Mouse (Mus musculus) left cerebral cortex, adult 2 months (tissue): Measurements from ENCODE around the gene Gtf3c2. TPM values are rescaled to one million over a fixed set of nuclear protein-coding genes. Genes with fewer than 3 reads are reported as not detected.

Experiments used
- DNase-seq, 2 experiments: peaks; one replicate each; pipeline ENCODE4 v3.0.0; 2021 to 2022; ENCODE audit warnings: low spot score in 2 of 2, mixed read lengths in 1 of 2; ENCODE audit errors: extremely low spot score in 1 of 2
- H3K27ac ChIP-seq: fragments of 200-600 bp; 2 replicates; pipeline ENCODE4 v1.8.1; 2022
- H3K4me3 ChIP-seq: fragments of 200-600 bp; 2 replicates; pipeline ENCODE4 v1.8.1; 2022
- CTCF ChIP-seq: fragments of 200-600 bp; IDR thresholded peaks from 2 replicates; pipeline ENCODE4 v1.8.1; 2022; ENCODE audit warnings: antibody characterized with exemption, mild to moderate bottlenecking, moderate library complexity
- intact Hi-C: fragments of 180-260 bp; cut with DNase I; formaldehyde crosslinking; loops from one replicate; pipeline ENCODE4 v1.15.1; 2025
- total RNA-seq, 2 experiments: library from RNA; stranded (reverse); gene quantifications; 2 replicates each; pipeline ENCODE4 v1.2.3; 2021

The Gtf3c2 gene
- total RNA-seq, 2 experiments from 2014 or later = 56.8 to 61.1 TPM

GRCm38 (mm10) chr5:31196207-31196606 is 16.3 kb upstream of the Gtf3c2 start:
- Histone ChIP-seq H3K4me3 (no peak overlapping the region), H3K27ac (no peak overlapping the region)
- no peak for TF ChIP-seq CTCF

GRCm38 (mm10) chr5:31195671-31196070 is 15.7 kb upstream of the Gtf3c2 start:
- no peak for TF ChIP-seq CTCF
- Histone ChIP-seq H3K4me3 (no peak overlapping the region), H3K27ac (no peak overlapping the region)
- DNase-seq = no peak
- intact Hi-C loops = no loop called here

More at GRCm38 (mm10) chr5:31196207-31196606, 16.3 kb upstream of the Gtf3c2 start:
- no peak for DNase-seq
- intact Hi-C loops = no loop called here

GRCm38 (mm10) chr5:31194486-31195485 is 14.8 kb upstream of the Gtf3c2 start:
- intact Hi-C loops = no loop called here
- no peak for TF ChIP-seq CTCF
- no peak for DNase-seq
- Histone ChIP-seq H3K27ac (no peak overlapping the region), H3K4me3 (no peak overlapping the region)

GRCm38 (mm10) chr5:31193631-31194281 is 13.8 kb upstream of the Gtf3c2 start:
- H3K4me3 ChIP-seq = peak overlapping the region; percentile 97
- peak overlapping the region; percentile 85 for H3K27ac ChIP-seq
- DNase-seq = no peak
- intact Hi-C loops = loop anchor here (1.0 kb wide), 2 partner anchors 8 to 13 kb away; partner anchors contain the start of gene Gtf3c2
- no peak for TF ChIP-seq CTCF

- TF ChIP-seq CTCF = peak; percentile 47
- Histone ChIP-seq H3K27ac (peak within 1 kb of the TSS; percentile 92), H3K4me3 (peak within 1 kb of the TSS; percentile 97)
- DNase-seq = peak; percentile 100
- intact Hi-C loops = loop anchor here (1.0 kb wide), 2 partner anchors 8 to 13 kb away; partner anchors contain the start of gene Gtf3c2
Observed at GRCm38 (mm10) chr5:31192939-31193630, 13.1 kb upstream of the Gtf3c2 start, which contains the start of the genes Snx17 and Eif2b4. Gene Snx17 (plus strand): TSS chr5:31193227. Gene Eif2b4 (minus strand): TSS chr5:31193430.

- H3K27ac ChIP-seq = peak overlapping the region; percentile 92
- TF ChIP-seq CTCF = no peak
- DNase-seq = no peak
- peak overlapping the region; percentile 97 for H3K4me3 ChIP-seq
- intact Hi-C loops = no loop called here
Observed at GRCm38 (mm10) chr5:31192045-31192938, 12.3 kb upstream of the Gtf3c2 start.

- H3K27ac ChIP-seq = no peak overlapping the region
- no peak for DNase-seq
- intact Hi-C loops = no loop called here
- no peak for TF ChIP-seq CTCF
- no peak overlapping the region for H3K4me3 ChIP-seq
Observed at GRCm38 (mm10) chr5:31190201-31190600, 10.3 kb upstream of the Gtf3c2 start.

GRCm38 (mm10) chr5:31188223-31188840 is 8.4 kb upstream of the Gtf3c2 start:
- DNase-seq = no peak
- no peak overlapping the region for H3K27ac ChIP-seq
- intact Hi-C loops = no loop called here
- TF ChIP-seq CTCF = peak; percentile 34
- H3K4me3 ChIP-seq = no peak overlapping the region

GRCm38 (mm10) chr5:31183678-31184077 is 3.7 kb upstream of the Gtf3c2 start:
- no peak overlapping the region for H3K4me3 ChIP-seq
- intact Hi-C loops = no loop called here
- no peak for DNase-seq
- H3K27ac ChIP-seq = no peak overlapping the region
- TF ChIP-seq CTCF = no peak

GRCm38 (mm10) chr5:31181183-31181770 is 1.3 kb upstream of the Gtf3c2 start:
- intact Hi-C loops = no loop called here
- H3K4me3 ChIP-seq = no peak overlapping the region
- TF ChIP-seq CTCF = no peak
- H3K27ac ChIP-seq = no peak overlapping the region
- DNase-seq = no peak
